Mouse (Mus musculus): ENCODE measurements around the gene Mylk3. TPM values are rescaled to one million over a fixed set of nuclear protein-coding genes. Genes with fewer than 3 reads are reported as not detected.
A peak's percentile ranks its signal among the peaks of the same experiment; 100 is the strongest.

Mylk3 gene
- total RNA-seq, 1 experiment from 2014 or later: 3.8 TPM

GRCm38 (mm10) chr8:85298600-85299433 is 87.3 kb downstream of the Mylk3 start:
- peak; percentile 6 to 22; a peak in 3 of 4 replicates for ATAC-seq (replicated peaks in 1 of 2; ENCODE audit: insufficient read depth in 1 of 2, low FRiP score in 2 of 2, low TSS enrichment in 1 of 2, low read depth in 1 of 2, poor library complexity in 2 of 2, severe bottlenecking in 2 of 2)

DNA sequence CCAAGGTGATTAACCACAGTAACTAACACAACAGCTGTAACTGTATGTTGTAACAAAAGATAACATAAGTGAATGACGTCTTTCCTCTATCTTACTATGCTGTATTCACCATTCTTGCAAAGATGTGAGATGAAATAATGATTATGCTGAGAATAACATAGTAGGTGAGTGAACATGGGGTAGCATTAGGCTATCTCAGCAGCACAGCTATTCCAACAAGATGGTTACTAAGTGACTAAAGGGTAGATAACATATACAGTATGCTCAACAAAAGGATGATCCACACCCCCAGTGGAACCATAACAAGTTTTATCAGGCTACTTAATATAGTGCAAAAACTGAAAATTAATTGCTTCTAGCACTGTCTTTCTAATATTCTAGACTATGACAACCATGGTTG is 99.3 kb downstream of the Mylk3 start:
- no peak for ATAC-seq (replicated peaks in 1 of 2; ENCODE audit: insufficient read depth in 1 of 2, low FRiP score in 2 of 2, low TSS enrichment in 1 of 2, low read depth in 1 of 2, poor library complexity in 2 of 2, severe bottlenecking in 2 of 2)

Other genes starting within 250 kb of the Mylk3 start
- gene Cks1brt, start 234.4 kb downstream of the Mylk3 start, total RNA-seq (2017): not detected in 2 replicates
- not detected in 2 replicates for gene Olfr371, start 160.4 kb downstream of the Mylk3 start, total RNA-seq (2017)
- gene Orc6, start 86.7 kb downstream of the Mylk3 start, total RNA-seq (2017): 65.1 and 92.5 TPM in 2 replicates
- 117 and 119 TPM in 2 replicates for gene Vps35, start 86.5 kb downstream of the Mylk3 start, total RNA-seq (2017)
- gene 4921524J17Rik, start 46.5 kb upstream of the Mylk3 start, total RNA-seq (2017): 87.2 and 121 TPM in 2 replicates
- gene Gpt2, start 106.2 kb upstream of the Mylk3 start, total RNA-seq (2017): 3.8 and 5.0 TPM in 2 replicates
- gene Dnaja2, start 169.0 kb upstream of the Mylk3 start, total RNA-seq (2017): 127 and 153 TPM in 2 replicates

Data from hematopoietic stem cell, adult 5-6 weeks (primary cell).